Mouse (Mus musculus) 3T3-L1 (cell line): Measurements from ENCODE around the gene Hivep3.

Experiments used
- DNase-seq: peaks from one replicate; pipeline ENCODE4 v3.0.0-alpha.2; 2015; ENCODE audit warnings: low read depth, low spot score

The Hivep3 gene

GRCm38 (mm10) chr4:119815133-119815792, 81.7 kb downstream of the Hivep3 start:
- no peak for DNase-seq

- DNase-seq: no peak
Measured at GRCm38 (mm10) chr4:119815793-119816161, 82.2 kb downstream of the Hivep3 start.

- DNase-seq: peak; percentile 18
Measured at GRCm38 (mm10) chr4:119816620-119817356, 83.2 kb downstream of the Hivep3 start.

- no peak for DNase-seq
Measured at GRCm38 (mm10) chr4:119825956-119826355, 92.4 kb downstream of the Hivep3 start.

- no peak for DNase-seq
Measured at GRCm38 (mm10) chr4:119828386-119828785, 94.8 kb downstream of the Hivep3 start.

- DNase-seq: no peak
Measured at GRCm38 (mm10) chr4:119828996-119829395, 95.4 kb downstream of the Hivep3 start.

GRCm38 (mm10) chr4:119833333-119833732, 99.7 kb downstream of the Hivep3 start:
- no peak for DNase-seq

- no peak for DNase-seq
Measured at GRCm38 (mm10) chr4:119833884-119834283, 100.3 kb downstream of the Hivep3 start.

- peak; percentile 13 for DNase-seq
Measured at GRCm38 (mm10) chr4:119836181-119836580, 102.6 kb downstream of the Hivep3 start.

- DNase-seq: no peak
Measured at GRCm38 (mm10) chr4:119837505-119838065, 104.0 kb downstream of the Hivep3 start.

- DNase-seq: no peak
Measured at GRCm38 (mm10) chr4:119838308-119838707, 104.7 kb downstream of the Hivep3 start.

GRCm38 (mm10) chr4:119843294-119843693, 109.7 kb downstream of the Hivep3 start:
- DNase-seq: no peak

- DNase-seq: no peak
Measured at GRCm38 (mm10) chr4:119844267-119844666, 110.7 kb downstream of the Hivep3 start.

GRCm38 (mm10) chr4:119845596-119846161, 112.1 kb downstream of the Hivep3 start:
- peak; percentile 17 for DNase-seq

- DNase-seq: peak; percentile 12
Measured at GRCm38 (mm10) chr4:119852483-119852882, 118.9 kb downstream of the Hivep3 start.

- DNase-seq: no peak
Measured at GRCm38 (mm10) chr4:119854307-119855144, 120.9 kb downstream of the Hivep3 start.

GRCm38 (mm10) chr4:119859454-119859853, 125.9 kb downstream of the Hivep3 start:
- DNase-seq: no peak

- DNase-seq: no peak
Measured at GRCm38 (mm10) chr4:119861001-119861400, 127.4 kb downstream of the Hivep3 start.

GRCm38 (mm10) chr4:119865827-119866455, 132.4 kb downstream of the Hivep3 start:
- DNase-seq: peak; percentile 66

GRCm38 (mm10) chr4:119867132-119867531, 133.5 kb downstream of the Hivep3 start:
- DNase-seq: no peak

- peak; percentile 83 for DNase-seq
Measured at GRCm38 (mm10) chr4:119870411-119870810, 136.8 kb downstream of the Hivep3 start.
